Mouse (Mus musculus): Measurements from ENCODE around the gene C4b.
"Not testable (repeated sequence)": the region's sequence is repeated elsewhere in the genome, so short reads cannot be mapped to it uniquely, and the experiment has no call there.

The C4b gene

GRCm38 (mm10) chr17:34743719-34744118 lies at the start of gene C4b:
TSS of gene C4b (minus strand) at chr17:34743882.
- peak; percentile 65 for DNase-seq

- DNase-seq = no peak
Measured at GRCm38 (mm10) chr17:34777680-34778325, 34.1 kb upstream of the C4b start.

GRCm38 (mm10) chr17:34761471-34761870 lies 17.8 kb upstream of the C4b start:
- no peak for DNase-seq

- no peak for DNase-seq
Measured at GRCm38 (mm10) chr17:34746531-34746930, 2.8 kb upstream of the C4b start.

- DNase-seq = not testable (repeated sequence)
Measured at GRCm38 (mm10) chr17:34745166-34745565, 1.5 kb upstream of the C4b start.

- not testable (repeated sequence) for DNase-seq
Measured at GRCm38 (mm10) chr17:34744611-34745010, 929 bp upstream of the C4b start.

GRCm38 (mm10) chr17:34744206-34744605 lies 524 bp upstream of the C4b start:
- no peak for DNase-seq

- DNase-seq = no peak
Measured at GRCm38 (mm10) chr17:34740280-34740679, 3.4 kb downstream of the C4b start.

GRCm38 (mm10) chr17:34739708-34740107 lies 4.0 kb downstream of the C4b start:
- not testable (repeated sequence) for DNase-seq

GRCm38 (mm10) chr17:34737466-34737865 lies 6.2 kb downstream of the C4b start:
- DNase-seq = not testable (repeated sequence)

- DNase-seq = not testable (repeated sequence)
Measured at GRCm38 (mm10) chr17:34729779-34730553, 13.7 kb downstream of the C4b start.

- not testable (repeated sequence) for DNase-seq
Measured at GRCm38 (mm10) chr17:34729155-34729554, 14.5 kb downstream of the C4b start.

GRCm38 (mm10) chr17:34727887-34728286 lies 15.8 kb downstream of the C4b start:
- DNase-seq = no peak

GRCm38 (mm10) chr17:34723066-34723465 lies 20.6 kb downstream of the C4b start:
- no peak for DNase-seq

GRCm38 (mm10) chr17:34722238-34722637 lies 21.4 kb downstream of the C4b start:
- DNase-seq = not testable (repeated sequence)

GRCm38 (mm10) chr17:34719886-34720285 lies 23.8 kb downstream of the C4b start:
- not testable (repeated sequence) for DNase-seq

- no peak for DNase-seq
Measured at GRCm38 (mm10) chr17:34717401-34717800, 26.3 kb downstream of the C4b start.

- no peak for DNase-seq
Measured at GRCm38 (mm10) chr17:34716247-34716646, 27.4 kb downstream of the C4b start.

- DNase-seq = not testable (repeated sequence)
Measured at GRCm38 (mm10) chr17:34715451-34715850, 28.2 kb downstream of the C4b start.

GRCm38 (mm10) chr17:34714908-34715445 lies 28.7 kb downstream of the C4b start:
- DNase-seq = not testable (repeated sequence)

GRCm38 (mm10) chr17:34714181-34714907 lies 29.3 kb downstream of the C4b start:
- peak; percentile 32 for DNase-seq

- peak; percentile 76 for DNase-seq
Measured at GRCm38 (mm10) chr17:34712951-34713350, 30.7 kb downstream of the C4b start.

GRCm38 (mm10) chr17:34706476-34706875 lies 37.2 kb downstream of the C4b start:
- DNase-seq = not testable (repeated sequence)

Measured in kidney, adult 9 months (tissue).